Mouse (Mus musculus) right cerebral cortex, postnatal 14 days (tissue): ENCODE measurements around the gene Mettl24.
A peak's percentile ranks its signal among the peaks of the same experiment; 100 is the strongest.
"Not testable (repeated sequence)": the region's sequence is repeated elsewhere in the genome, so short reads cannot be mapped to it uniquely, and the experiment has no call there.

Source experiments
- DNase-seq: peaks from one replicate; pipeline ENCODE4 v3.0.0; 2022

Mettl24 gene

GRCm38 (mm10) chr10:40750293-40751047, 67.4 kb downstream of the Mettl24 start:
- no peak for DNase-seq

GRCm38 (mm10) chr10:40751157-40751556, 68.1 kb downstream of the Mettl24 start:
- peak; percentile 29 for DNase-seq

DNA sequence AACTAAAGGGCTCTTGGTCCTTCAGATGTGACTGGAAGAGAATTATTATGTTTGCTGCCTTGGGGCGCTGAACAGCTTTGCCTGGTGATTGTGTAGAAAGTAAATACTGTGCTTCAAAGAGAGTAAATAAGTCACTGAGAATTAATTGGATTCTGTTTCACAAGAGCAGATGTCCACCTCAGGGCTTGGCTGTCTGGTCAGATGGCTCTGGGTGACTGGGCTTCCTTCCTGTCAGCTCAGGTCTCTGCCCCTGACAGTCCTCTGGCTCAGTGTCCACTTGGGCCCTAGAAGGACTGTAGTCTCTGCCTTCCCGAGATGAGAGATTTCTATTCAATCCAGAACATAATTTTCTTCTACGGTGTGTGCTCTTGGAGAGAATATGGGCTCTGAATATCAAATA, 70.0 kb downstream of the Mettl24 start:
- DNase-seq = no peak

- no peak for DNase-seq
These were observed 75.3 kb downstream of the Mettl24 start for GRCm38 (mm10) chr10:40758171-40759010.

- not testable (repeated sequence) for DNase-seq
These were observed 76.5 kb downstream of the Mettl24 start for GRCm38 (mm10) chr10:40759391-40760194.

DNA sequence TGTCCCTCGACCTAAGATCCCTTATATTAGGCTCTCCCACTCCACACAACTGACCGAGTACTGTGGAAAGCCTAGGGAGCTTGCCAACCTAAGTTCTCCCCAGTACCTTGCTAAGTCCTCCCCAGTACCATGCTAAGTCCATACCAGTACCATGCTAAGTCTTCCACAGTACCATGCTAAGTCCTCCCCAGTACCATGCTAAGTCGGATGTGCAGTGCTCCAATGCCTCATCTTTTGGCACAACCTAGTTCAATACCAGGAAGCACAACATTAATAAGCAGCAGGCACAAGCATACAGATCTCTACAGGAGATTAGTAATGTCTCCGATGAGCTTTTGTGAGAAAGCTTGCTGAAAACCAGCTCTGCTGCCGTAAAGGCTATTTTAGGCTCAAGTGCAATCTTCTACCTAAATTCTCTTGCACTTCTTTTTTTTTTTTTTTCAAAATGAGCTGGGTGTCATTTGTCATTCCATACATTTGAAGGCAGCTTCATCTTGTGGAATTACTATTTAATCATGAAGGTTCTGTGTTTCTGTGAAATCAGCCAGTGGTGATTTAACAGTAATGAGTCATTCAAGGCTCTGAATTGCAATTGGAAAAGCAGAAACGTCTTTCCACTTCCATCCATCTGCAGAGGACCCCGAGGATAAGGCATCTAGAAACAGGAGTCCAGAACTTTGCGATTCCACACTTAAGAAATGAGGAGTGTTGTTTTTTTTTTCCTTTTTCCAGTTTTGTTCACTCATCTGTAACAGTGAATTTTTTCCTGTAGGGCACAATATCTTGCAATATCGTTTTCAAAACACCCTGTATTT, 77.3 kb downstream of the Mettl24 start:
- DNase-seq = no peak

- DNase-seq = no peak
These were observed 78.1 kb downstream of the Mettl24 start for GRCm38 (mm10) chr10:40761010-40761752.

DNA sequence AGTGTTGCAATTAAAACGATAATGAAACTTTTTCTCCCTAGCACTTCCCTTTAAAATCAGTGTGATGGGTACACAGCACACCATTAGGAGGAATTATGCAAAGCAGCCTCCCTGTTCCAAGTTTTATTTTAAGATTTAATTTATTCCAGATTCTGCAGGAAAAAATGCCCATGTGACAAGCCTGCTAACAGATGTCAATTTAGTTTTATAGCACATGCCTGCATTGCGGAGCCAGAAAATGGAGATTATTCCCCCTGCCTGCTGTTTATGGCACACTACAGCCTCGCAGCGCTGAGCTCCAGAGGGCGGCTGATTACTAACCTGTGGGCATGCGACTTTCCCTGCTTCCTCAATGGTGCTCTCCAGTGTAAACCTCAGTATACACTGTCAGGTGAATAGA, 79.5 kb downstream of the Mettl24 start:
- no peak for DNase-seq

DNA sequence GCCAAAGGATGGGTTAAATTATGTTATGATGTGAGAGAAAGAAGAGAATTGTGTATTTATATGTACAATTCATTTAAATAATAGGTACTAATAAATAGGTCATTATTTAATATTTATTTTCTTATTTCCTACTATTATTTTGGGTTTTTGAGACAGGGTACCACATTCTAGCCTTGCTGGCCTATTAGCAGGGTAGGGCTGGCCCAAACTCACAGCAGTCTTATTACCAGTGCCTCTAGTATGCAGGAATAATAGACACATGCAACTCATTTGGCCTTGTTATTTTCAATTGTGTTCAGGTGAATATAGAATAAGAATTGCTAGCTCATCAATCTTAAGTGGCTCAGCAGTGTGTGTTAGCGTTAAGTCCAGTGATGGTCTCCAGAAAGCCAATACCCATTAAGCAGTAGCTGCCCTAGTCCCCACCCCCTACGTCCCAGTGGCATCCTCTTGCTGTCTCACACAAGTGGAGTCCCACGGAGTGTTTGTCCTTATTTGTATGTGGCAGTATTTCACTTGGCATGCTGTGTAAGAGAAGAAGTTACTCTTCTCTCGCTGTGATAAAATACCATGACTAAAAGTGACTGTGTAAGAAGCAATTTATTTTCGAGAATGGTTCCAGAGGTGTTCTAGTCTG, 80.1 kb downstream of the Mettl24 start:
- DNase-seq = no peak

- DNase-seq = no peak
These were observed 89.2 kb downstream of the Mettl24 start for GRCm38 (mm10) chr10:40772266-40772665.

- DNase-seq = no peak
These were observed 92.1 kb downstream of the Mettl24 start for GRCm38 (mm10) chr10:40775151-40775550.

DNA sequence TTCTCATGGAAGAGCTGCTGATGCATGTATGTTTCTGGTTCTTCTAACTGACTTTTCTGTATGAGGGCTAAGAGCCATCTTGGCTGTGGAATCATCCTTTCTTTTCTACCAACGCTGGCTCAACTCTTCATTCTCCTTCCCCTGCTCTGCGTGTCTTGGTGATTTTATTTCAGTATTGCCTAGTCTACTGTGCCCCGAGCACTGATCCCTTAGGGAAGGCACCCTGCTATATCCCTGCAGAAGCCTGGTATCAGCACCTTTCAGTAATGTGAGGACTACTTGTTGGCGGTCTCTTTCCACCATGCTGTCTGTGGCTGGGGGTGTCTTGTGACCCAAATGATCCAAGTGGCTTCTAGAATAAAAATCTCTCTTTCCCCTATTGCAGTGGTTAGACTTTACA, 92.6 kb downstream of the Mettl24 start:
- no peak for DNase-seq

DNA sequence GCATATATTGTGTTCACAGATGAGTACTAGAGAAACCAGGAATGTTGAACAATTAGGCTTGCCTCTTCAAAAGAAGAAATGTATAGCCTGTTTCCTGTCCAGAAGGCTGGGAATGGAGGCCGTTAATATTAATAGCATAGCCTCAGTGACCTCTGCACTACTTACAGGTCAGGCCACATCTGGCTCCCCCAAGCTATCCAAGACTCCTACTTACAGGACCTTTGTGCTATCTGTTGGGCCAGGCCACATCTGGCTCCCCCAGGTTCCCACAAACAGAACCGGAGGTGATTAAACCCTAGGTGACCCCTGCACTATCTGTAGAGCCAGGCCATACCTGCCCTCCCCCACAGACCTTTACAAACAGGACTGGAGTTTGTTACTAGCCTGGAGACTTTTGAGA, 94.1 kb downstream of the Mettl24 start:
- no peak for DNase-seq

DNA sequence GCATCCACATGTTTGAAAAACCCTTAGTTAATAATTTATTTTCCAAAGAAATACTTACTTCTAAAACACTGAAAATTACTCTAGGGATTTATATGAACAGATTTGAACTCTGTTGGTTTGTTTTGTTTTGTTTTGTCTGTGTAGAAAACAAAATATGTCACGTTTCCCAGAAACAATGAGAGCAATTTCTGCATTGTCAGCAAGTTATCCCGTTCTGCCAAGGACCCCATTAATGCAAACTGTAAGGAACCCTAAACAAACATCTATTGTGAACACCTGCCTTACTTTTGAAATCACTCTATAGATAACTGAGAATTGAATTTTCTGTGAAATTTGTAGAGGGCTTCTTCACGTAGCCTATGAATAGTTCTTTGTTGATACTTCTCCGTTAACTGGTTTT, 95.4 kb downstream of the Mettl24 start:
- no peak for DNase-seq

DNA sequence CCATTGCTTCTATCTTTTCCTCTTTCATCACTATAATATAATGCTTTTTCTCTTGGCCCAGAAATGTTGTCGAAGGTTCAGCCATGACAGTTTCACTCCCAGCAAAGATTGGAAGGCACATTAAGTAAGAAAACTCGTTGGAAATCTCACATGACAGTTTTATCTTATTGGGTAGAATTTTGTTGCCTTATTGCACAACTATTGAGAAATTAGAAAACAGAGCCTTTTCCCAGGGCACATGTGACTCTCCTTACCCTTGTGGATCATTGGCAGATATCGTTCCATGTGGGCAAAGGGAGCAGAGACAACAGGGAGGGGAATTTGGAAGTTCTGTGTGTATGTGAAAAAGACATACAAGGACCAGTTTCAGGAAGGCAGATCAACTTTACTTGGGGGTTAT, 107.3 kb downstream of the Mettl24 start:
- DNase-seq = no peak

- no peak for DNase-seq
These were observed 109.0 kb downstream of the Mettl24 start for GRCm38 (mm10) chr10:40792115-40792514.

DNA sequence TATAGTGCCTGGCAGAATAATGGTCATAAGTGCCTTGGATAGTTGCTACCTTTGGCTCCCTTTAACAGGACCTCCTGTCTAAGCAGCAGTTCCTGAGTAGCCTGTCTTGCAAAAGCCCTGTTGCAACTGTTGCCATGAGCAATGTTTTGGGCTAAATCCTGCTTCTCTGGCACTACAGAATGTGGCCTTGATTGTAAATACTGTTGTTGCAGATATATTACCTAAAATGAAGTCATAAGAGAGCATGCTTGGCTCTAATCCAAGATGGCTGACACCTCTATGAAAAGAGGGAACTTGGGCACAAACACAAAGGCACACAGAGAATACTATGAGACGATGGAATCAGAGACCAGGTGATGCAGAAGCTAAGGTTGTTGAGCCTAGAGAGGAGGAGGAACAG, 122.1 kb downstream of the Mettl24 start:
- DNase-seq = no peak

- no peak for DNase-seq
These were observed 123.1 kb downstream of the Mettl24 start for GRCm38 (mm10) chr10:40806221-40806620.

DNA sequence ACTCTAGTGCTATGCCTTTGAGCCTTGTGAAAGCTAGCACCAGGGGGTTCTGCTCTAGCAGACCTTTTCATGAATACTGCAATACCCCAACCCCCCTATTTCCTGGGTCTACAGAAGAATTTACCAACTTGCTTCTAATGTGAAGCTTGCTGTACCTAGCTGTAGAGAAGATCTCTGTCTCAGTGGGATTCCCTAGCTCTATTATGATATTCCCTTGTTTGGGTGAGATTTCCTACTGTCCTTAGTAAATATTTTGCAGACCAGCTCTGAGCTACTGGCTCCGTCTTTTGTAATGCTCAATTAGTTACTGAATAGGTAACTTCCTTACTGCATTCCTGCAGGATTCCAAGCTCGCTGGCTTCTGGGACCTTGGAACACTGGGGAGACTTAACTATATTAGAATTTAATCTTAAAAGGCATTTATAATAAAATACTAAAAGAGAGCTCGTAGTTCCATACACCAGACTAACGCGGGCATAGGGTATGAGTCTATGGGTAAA, 126.4 kb downstream of the Mettl24 start:
- not testable (repeated sequence) for DNase-seq

DNA sequence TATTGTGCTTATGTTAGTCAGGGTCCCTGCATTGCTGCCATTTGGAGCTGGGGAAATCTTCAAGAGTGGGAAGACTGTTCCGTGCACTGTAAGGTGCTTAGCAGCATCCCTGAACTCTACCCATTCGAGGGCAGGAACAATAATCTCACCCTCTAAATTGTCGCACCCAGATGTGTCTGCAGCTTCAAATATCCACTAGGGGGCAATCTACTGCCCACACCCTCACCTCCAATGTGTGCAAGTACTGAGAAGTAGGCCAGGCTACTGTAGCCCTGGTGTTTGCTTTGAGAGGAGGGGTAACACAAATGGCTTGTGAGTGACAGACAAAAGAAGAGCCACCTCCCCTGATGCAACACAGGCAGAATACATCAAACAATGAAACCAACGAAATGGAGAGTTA, 130.5 kb downstream of the Mettl24 start:
- DNase-seq = no peak

- no peak for DNase-seq
These were observed 133.4 kb downstream of the Mettl24 start for GRCm38 (mm10) chr10:40816471-40816870.
